Mouse (Mus musculus) heart, adult 18-20 months (tissue): Measurements from ENCODE around the gene Kcnj1. TPM values are rescaled to one million over a fixed set of nuclear protein-coding genes. Genes with fewer than 3 reads are reported as not detected.

Source experiments
- DNase-seq, 2 experiments: peaks; one replicate each; pipeline ENCODE4 v3.0.0; 2021 to 2022; ENCODE audit warnings: mixed read lengths in 1 of 2
- total RNA-seq, 2 experiments: library from RNA; stranded (reverse); gene quantifications; 2 replicates each; pipeline ENCODE4 v1.2.3; 2021

The Kcnj1 gene
- total RNA-seq, 2 experiments from 2014 or later = not detected

- no peak for DNase-seq
These were observed 76.5 kb downstream of the Kcnj1 start for GRCm38 (mm10) chr9:32448766-32449165.

Other genes starting within 250 kb of the Kcnj1 start
- gene Kcnj5, start 28.1 kb upstream of the Kcnj1 start, total RNA-seq = 10 to 100 TPM; 45.4 to 49.0 TPM
- 10 to 100 TPM; 17.1 to 19.3 TPM for gene Fli1, start 170.4 kb downstream of the Kcnj1 start, total RNA-seq